Mouse (Mus musculus): ENCODE data around the gene Mrgprh. TPM values are rescaled to one million over a fixed set of nuclear protein-coding genes. Genes with fewer than 3 reads are reported as not detected.

Mrgprh gene
- total and polyA plus RNA-seq, 3 experiments, result not detected

DNA sequence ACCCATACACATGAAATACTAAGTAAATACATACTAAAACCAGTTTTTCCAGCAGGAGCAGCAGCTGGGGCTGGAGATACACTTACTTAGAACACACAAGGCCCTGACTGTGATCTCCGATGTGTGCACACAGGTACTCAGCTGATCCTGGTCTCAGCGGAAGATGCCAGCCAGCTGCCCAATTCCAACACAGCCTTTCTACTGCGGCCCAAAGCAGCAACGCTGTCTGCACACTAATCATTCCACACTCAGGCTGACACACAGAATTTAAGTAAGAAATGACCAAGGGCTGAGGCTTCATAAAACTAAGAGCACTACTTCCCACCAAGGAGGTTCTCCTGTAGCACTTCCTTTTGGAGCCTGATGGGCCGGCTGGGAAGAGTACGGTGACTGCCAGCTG is 26.5 kb downstream of the Mrgprh start:
- Histone ChIP-seq H3K27me3 (ENCODE audit: control insufficient read depth in 1 of 2, insufficient read depth in 2 of 2, low read length in 2 of 2) (no peaks in the 10 kb centered on the region), H3K36me3 (ENCODE audit: control insufficient read depth in 1 of 2, insufficient read depth in 2 of 2, low read length in 2 of 2) (no peaks in the 10 kb centered on the region)
- DNase-seq (ENCODE audit: low read depth, low spot score), result no peak

DNA sequence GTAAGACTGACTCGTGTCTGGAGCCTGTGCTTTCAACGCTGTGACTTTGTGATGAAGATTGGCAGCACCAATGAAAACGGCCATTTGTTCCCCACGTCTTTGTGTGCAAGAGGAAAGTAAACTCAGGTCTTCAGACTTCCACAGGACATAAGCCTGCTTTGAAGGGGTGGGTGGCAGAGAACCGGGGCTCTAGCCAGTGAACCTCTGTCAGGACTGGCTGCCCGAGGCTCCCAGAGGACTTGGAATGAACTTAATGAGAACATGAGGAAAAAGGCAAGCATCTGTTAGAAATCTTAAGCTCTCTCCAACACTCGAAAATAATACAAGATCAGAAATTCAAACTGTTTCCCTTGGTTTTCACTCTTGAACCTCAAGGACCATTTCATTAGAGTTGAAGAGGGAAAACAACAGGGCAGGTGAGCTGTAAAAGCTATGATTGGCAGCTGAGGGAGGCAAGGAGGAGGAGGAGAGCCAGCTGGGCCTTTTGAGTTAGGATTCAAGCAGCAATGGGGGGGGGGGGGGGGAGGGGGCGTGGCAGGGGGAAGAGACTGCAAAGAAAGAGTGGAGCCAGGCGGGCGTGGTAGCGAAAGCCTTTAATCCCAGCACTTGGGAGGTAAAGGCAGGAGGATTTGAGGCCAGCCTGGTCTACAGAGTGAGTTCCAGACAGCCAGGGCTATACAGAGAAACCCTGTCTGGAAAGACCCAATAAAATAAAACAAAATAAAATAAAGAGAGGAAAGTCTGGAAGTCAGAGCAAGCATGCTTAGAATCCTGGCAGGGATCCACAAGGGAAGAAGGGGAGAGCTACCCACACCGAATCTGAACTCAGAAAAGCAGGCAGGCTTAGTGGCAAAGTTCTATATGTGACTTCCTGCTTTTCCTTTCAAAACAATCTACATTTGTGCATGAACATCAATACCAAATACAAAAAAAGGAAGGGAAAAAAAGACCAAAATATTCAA is 27.8 kb downstream of the Mrgprh start:
- Histone ChIP-seq H3K79me2 (ENCODE audit: control insufficient read depth, insufficient read depth, low read length, poor library complexity) (no peaks in the 10 kb centered on the region), H3K4me3 (ENCODE audit: control insufficient read depth in 1 of 2, insufficient read depth in 1 of 2, low read depth in 2 of 2, low read length in 2 of 2) (no peak overlapping the region), H3K36me3 (ENCODE audit: control insufficient read depth in 1 of 2, insufficient read depth in 2 of 2, low read length in 2 of 2) (no peaks in the 10 kb centered on the region), H3K9ac (ENCODE audit: control insufficient read depth, low read depth, low read length, poor library complexity, severe bottlenecking) (no peak overlapping the region), H3K27me3 (ENCODE audit: control insufficient read depth in 1 of 2, insufficient read depth in 2 of 2, low read length in 2 of 2) (no peaks in the 10 kb centered on the region), H3K27ac (ENCODE audit: control insufficient read depth, low read depth, low read length) (no peak overlapping the region), H3K9me3 (replicated peaks; ENCODE audit: insufficient read depth, low read length) (no peaks in the 10 kb centered on the region), H3K4me1 (ENCODE audit: control insufficient read depth in 1 of 2, insufficient read depth in 2 of 2, low read length in 2 of 2) (no peaks in the 10 kb centered on the region)
- TF ChIP-seq MYC (IDR thresholded peaks at IDR 0.05; ENCODE audit: low read depth, low read length) (no peak), MYB (IDR thresholded peaks at IDR 0.05; ENCODE audit: low read depth, low read length) (no peak), MXI1 (IDR thresholded peaks at IDR 0.05; ENCODE audit: low read depth, low read length) (no peak), MEF2A (IDR thresholded peaks at IDR 0.05; ENCODE audit: extremely low read depth, insufficient replicate concordance, low read depth, low read length, poor library complexity, severe bottlenecking) (no peak), ZC3H11A (IDR thresholded peaks at IDR 0.05; ENCODE audit: low read depth, low read length) (no peak), MAX (IDR thresholded peaks at IDR 0.05; ENCODE audit: low read length) (no peak), E2F4 (IDR thresholded peaks at IDR 0.05; ENCODE audit: borderline replicate concordance, low read depth, low read length) (no peak), NRF1 (IDR thresholded peaks at IDR 0.05; ENCODE audit: insufficient read depth, low read depth, low read length, poor library complexity, severe bottlenecking) (no peak), SMC3 (IDR thresholded peaks at IDR 0.05; ENCODE audit: low read depth, low read length) (no peak)
- no peak for DNase-seq (ENCODE audit: low read depth, low spot score)

More for the DNA sequence above, 26.5 kb downstream of the Mrgprh start:
- Histone ChIP-seq H3K4me1 (ENCODE audit: control insufficient read depth in 1 of 2, insufficient read depth in 2 of 2, low read length in 2 of 2) (no peaks in the 10 kb centered on the region), H3K9me3 (replicated peaks; ENCODE audit: insufficient read depth, low read length) (no peaks in the 10 kb centered on the region), H3K9ac (ENCODE audit: control insufficient read depth, low read depth, low read length, poor library complexity, severe bottlenecking) (no peak overlapping the region), H3K27ac (ENCODE audit: control insufficient read depth, low read depth, low read length) (no peak overlapping the region), H3K4me3 (ENCODE audit: control insufficient read depth in 1 of 2, insufficient read depth in 1 of 2, low read depth in 2 of 2, low read length in 2 of 2) (no peak overlapping the region), H3K79me2 (ENCODE audit: control insufficient read depth, insufficient read depth, low read length, poor library complexity) (no peaks in the 10 kb centered on the region)
- TF ChIP-seq MYC (IDR thresholded peaks at IDR 0.05; ENCODE audit: low read depth, low read length) (no peak), RCOR1 (IDR thresholded peaks at IDR 0.05; ENCODE audit: low read depth, low read length) (no peak), ZNF384 (IDR thresholded peaks at IDR 0.05; ENCODE audit: low read depth, low read length) (no peak), POLR2A (IDR thresholded peaks at IDR 0.05; ENCODE audit: control insufficient read depth in 1 of 2, insufficient read depth in 1 of 2, low read depth in 1 of 2, low read length in 2 of 2, poor library complexity in 1 of 2) (no peak), ZMIZ1 (IDR thresholded peaks at IDR 0.05; ENCODE audit: low read depth, low read length) (no peak), GABPA (IDR thresholded peaks at IDR 0.05; ENCODE audit: low read depth, low read length) (no peak), CHD2 (IDR thresholded peaks at IDR 0.05; ENCODE audit: low read length) (no peak), CTCF (IDR thresholded peaks at IDR 0.05 in 2 of 3, conservative IDR thresholded peaks at IDR 0.05 in 1 of 3; ENCODE audit: control insufficient read depth in 1 of 3, insufficient read depth in 1 of 3, low read depth in 2 of 3, low read length in 3 of 3, poor library complexity in 1 of 3, severe bottlenecking in 1 of 3) (no peak)

Data from MEL (cell line).